Mouse (Mus musculus) left cerebral cortex, adult 2 months (tissue): Measurements from ENCODE around the gene Bin2. TPM values are rescaled to one million over a fixed set of nuclear protein-coding genes. Genes with fewer than 3 reads are reported as not detected.

Source experiments
- DNase-seq, 2 experiments: peaks; one replicate each; pipeline ENCODE4 v3.0.0; 2021 to 2022; ENCODE audit warnings: low spot score in 2 of 2, mixed read lengths in 1 of 2; ENCODE audit errors: extremely low spot score in 1 of 2
- H3K27ac ChIP-seq: fragments of 200-600 bp; 2 replicates; pipeline ENCODE4 v1.8.1; 2022
- H3K4me3 ChIP-seq: fragments of 200-600 bp; 2 replicates; pipeline ENCODE4 v1.8.1; 2022
- CTCF ChIP-seq: fragments of 200-600 bp; IDR thresholded peaks from 2 replicates; pipeline ENCODE4 v1.8.1; 2022; ENCODE audit warnings: antibody characterized with exemption, mild to moderate bottlenecking, moderate library complexity
- intact Hi-C: fragments of 180-260 bp; cut with DNase I; formaldehyde crosslinking; loops from one replicate; pipeline ENCODE4 v1.15.1; 2025
- total RNA-seq, 2 experiments: library from RNA; stranded (reverse); gene quantifications; 2 replicates each; pipeline ENCODE4 v1.2.3; 2021

Gene Bin2
- total RNA-seq, 2 experiments from 2014 or later, result 3.5 to 6.2 TPM

GRCm38 (mm10) chr15:100666219-100666696 is 3.1 kb downstream of the Bin2 start:
- intact Hi-C loops, result no loop called here
- no peak for DNase-seq
- Histone ChIP-seq H3K4me3 (no peak overlapping the region), H3K27ac (no peak overlapping the region)
- TF ChIP-seq CTCF, result no peak

- Histone ChIP-seq H3K27ac (no peak overlapping the region), H3K4me3 (no peak overlapping the region)
- intact Hi-C loops, result no loop called here
- no peak for TF ChIP-seq CTCF
- DNase-seq, result no peak
These were observed 3.7 kb downstream of the Bin2 start for GRCm38 (mm10) chr15:100665411-100666218.

- intact Hi-C loops, result no loop called here
- DNase-seq, result no peak
- H3K27ac ChIP-seq, result no peak overlapping the region
- TF ChIP-seq CTCF, result no peak
- no peak overlapping the region for H3K4me3 ChIP-seq
These were observed 4.5 kb downstream of the Bin2 start for GRCm38 (mm10) chr15:100664813-100665274.

- Histone ChIP-seq H3K4me3 (no peak overlapping the region), H3K27ac (no peak overlapping the region)
- intact Hi-C loops, result no loop called here
- DNase-seq, result no peak
- TF ChIP-seq CTCF, result no peak
These were observed 8.5 kb downstream of the Bin2 start for GRCm38 (mm10) chr15:100660805-100661204.

GRCm38 (mm10) chr15:100660306-100660705 is 9.0 kb downstream of the Bin2 start:
- no peak overlapping the region for H3K4me3 ChIP-seq
- no peak overlapping the region for H3K27ac ChIP-seq
- no peak for TF ChIP-seq CTCF
- intact Hi-C loops, result no loop called here
- DNase-seq, result no peak

GRCm38 (mm10) chr15:100655201-100655600 is 14.2 kb downstream of the Bin2 start:
- TF ChIP-seq CTCF, result no peak
- no peak for DNase-seq
- H3K4me3 ChIP-seq, result no peak overlapping the region
- intact Hi-C loops, result no loop called here
- H3K27ac ChIP-seq, result no peak overlapping the region

- DNase-seq, result no peak
- H3K27ac ChIP-seq, result no peak overlapping the region
- intact Hi-C loops, result no loop called here
- no peak for TF ChIP-seq CTCF
- H3K4me3 ChIP-seq, result no peak overlapping the region
These were observed 15.1 kb downstream of the Bin2 start for GRCm38 (mm10) chr15:100654271-100654670.

GRCm38 (mm10) chr15:100651610-100652009 is 17.7 kb downstream of the Bin2 start:
- intact Hi-C loops, result no loop called here
- no peak overlapping the region for H3K4me3 ChIP-seq
- TF ChIP-seq CTCF, result no peak
- DNase-seq, result no peak
- H3K27ac ChIP-seq, result no peak overlapping the region

GRCm38 (mm10) chr15:100650111-100650510 is 19.2 kb downstream of the Bin2 start:
- intact Hi-C loops, result no loop called here
- no peak for TF ChIP-seq CTCF
- Histone ChIP-seq H3K4me3 (no peak overlapping the region), H3K27ac (no peak overlapping the region)
- no peak for DNase-seq

- Histone ChIP-seq H3K4me3 (no peak overlapping the region), H3K27ac (no peak overlapping the region)
- no peak for DNase-seq
- intact Hi-C loops, result no loop called here
- no peak for TF ChIP-seq CTCF
These were observed 23.2 kb downstream of the Bin2 start for GRCm38 (mm10) chr15:100646161-100646560.

- DNase-seq, result no peak
- Histone ChIP-seq H3K4me3 (no peak overlapping the region), H3K27ac (no peak overlapping the region)
- intact Hi-C loops, result no loop called here
- TF ChIP-seq CTCF, result no peak
These were observed 26.9 kb downstream of the Bin2 start for GRCm38 (mm10) chr15:100642451-100642850.

- intact Hi-C loops, result no loop called here
- no peak for TF ChIP-seq CTCF
- H3K27ac ChIP-seq, result no peak overlapping the region
These were observed 28.0 kb downstream of the Bin2 start for GRCm38 (mm10) chr15:100641226-100641810.

More at GRCm38 (mm10) chr15:100641226-100641810, 28.0 kb downstream of the Bin2 start:
- H3K4me3 ChIP-seq, result no peak overlapping the region
- DNase-seq, result no peak
